Mouse (Mus musculus): ENCODE measurements around the gene Tfap2e. TPM values are rescaled to one million over a fixed set of nuclear protein-coding genes. Genes with fewer than 3 reads are reported as not detected.
A peak's percentile ranks its signal among the peaks of the same experiment; 100 is the strongest.

The Tfap2e gene
- not detected for total RNA-seq (2021)

DNA sequence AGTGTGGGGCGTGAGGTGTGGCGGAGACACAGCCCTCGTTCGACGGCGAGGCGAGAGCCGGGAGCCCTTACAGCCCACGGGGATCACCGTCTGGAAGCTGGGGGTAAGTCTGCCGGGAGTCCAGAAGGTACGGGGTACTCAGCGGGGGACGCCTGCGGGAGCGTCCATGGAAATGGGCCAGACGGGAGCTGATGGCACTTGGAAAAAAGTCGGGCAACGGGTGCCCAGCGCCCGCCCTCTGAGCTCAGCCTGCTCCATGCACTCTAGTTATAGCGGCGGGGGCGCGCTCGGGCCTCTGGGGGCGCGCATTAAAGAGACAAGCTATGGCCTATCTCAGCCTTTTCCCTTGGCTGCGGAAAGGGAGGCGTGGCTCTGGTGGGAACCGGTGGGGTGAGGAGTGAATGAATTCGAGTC lies at the start of gene Tfap2e:
Gene Tfap2e (minus strand): TSS at position 240 of the 414 bp plus-strand sequence.
- DNase-seq, result peak; percentile 48
- intact Hi-C loops (cut with DNase I), result no loop called here

DNA sequence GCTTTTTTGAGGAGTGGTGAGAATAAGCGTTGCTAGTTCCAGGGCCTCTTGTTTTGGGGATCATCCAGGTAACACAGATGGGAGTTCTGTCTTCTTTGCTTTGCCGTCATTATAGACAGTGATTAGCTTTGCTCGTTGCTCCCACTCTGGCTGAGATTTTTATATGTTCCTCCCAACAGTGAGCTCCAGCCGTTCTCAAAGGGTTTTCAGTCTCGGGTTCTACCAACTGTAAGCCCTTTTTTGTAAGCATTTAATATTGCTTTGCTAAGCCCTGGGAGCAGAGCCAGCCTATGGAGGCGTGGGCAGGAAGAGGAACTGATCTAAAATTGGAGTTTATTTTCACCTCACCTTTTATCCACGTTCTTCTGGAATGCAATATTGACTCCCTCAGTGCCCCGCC lies 47.0 kb upstream of the Tfap2e start:
- DNase-seq, result no peak
- intact Hi-C loops (cut with DNase I), result no loop called here

GRCm38 (mm10) chr4:126782512-126782911 lies 46.5 kb upstream of the Tfap2e start:
- no peak for DNase-seq
- intact Hi-C loops (cut with DNase I), result no loop called here

DNA sequence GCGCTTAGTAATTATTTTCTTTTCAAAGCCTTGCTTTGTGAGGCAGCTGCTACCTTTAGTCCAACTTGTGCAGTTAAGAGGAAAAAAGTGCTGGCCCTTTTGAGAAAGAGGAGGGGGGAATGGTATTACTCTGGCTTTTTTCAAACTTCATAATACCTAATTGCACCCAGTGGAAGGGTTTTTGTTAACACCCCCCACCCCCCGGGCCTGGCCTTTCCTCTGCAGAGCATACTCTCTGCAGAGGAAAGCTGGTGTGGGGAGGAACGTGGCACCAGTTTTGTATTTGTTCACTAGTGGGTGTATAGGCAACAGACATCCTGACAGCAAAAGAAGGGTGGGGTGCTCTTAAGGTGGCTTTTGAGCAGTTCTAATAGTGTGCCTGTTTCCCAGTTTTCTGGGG lies 45.8 kb upstream of the Tfap2e start:
- intact Hi-C loops (cut with DNase I), result no loop called here
- no peak for DNase-seq

GRCm38 (mm10) chr4:126779826-126780775 lies 44.1 kb upstream of the Tfap2e start:
- DNase-seq, result no peak
- intact Hi-C loops (cut with DNase I), result no loop called here

DNA sequence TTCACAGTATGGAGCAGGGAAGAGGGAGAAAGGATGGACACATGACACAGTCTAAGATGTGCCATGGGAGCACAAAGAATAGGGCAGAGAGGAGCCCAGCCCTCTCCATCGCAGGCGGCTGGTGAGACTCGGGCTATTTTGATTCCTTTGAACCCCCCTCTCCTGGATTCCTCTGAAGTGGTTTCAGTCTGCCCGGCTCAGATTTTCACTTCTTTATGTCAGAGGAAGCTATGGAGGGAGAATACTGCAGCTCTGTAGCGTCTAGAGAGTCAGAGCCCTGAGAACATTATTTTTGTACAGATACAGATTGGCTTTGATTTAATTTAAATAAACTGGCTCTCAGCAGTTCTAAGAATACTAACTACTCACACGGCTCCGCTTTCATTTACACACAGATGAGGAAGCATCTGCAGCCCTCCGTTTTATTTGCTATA lies 43.1 kb upstream of the Tfap2e start:
- intact Hi-C loops (cut with DNase I), result no loop called here
- DNase-seq, result no peak

GRCm38 (mm10) chr4:126775182-126775581 lies 39.1 kb upstream of the Tfap2e start:
- intact Hi-C loops (cut with DNase I), result no loop called here
- no peak for DNase-seq

DNA sequence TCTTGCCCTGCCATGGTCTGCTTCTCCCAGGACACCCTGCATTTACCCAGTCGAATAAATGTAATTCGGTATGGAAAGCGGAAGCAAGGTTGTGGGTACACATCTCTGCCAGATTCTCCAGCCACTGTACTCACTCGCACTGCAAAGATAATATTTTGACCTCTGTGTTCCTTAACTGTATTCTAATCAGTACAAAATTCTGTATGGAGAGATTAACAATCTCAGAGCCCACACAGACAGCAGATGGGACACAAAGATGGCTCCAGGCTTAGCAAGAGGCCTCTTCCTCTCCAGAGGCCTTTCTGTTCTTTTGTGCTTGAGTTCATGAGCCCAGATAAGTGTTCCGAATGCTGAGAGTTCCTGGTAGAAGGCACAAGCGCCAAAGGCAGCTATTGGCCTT lies 37.8 kb upstream of the Tfap2e start:
- no peak for DNase-seq
- intact Hi-C loops (cut with DNase I), result no loop called here

DNA sequence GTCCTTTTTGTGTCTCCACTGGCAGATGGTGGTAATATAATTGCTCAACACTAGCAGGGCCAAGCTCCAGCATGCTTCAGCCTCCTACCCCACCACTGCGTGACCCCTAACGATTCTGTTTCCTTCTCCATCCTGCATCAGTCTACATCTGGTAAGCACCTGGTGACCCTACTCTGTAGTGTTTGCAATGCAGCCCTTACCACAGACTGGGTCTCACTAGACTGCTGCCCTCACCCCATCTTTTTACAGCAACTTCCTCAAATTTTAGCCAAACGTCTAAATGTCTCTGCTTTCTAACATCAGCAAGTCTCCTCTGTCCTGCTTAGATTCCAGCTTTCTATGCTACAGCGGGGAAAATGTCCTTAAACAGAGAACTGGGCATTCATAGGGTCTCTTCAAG lies 34.8 kb upstream of the Tfap2e start:
- no peak for DNase-seq
- intact Hi-C loops (cut with DNase I), result no loop called here

DNA sequence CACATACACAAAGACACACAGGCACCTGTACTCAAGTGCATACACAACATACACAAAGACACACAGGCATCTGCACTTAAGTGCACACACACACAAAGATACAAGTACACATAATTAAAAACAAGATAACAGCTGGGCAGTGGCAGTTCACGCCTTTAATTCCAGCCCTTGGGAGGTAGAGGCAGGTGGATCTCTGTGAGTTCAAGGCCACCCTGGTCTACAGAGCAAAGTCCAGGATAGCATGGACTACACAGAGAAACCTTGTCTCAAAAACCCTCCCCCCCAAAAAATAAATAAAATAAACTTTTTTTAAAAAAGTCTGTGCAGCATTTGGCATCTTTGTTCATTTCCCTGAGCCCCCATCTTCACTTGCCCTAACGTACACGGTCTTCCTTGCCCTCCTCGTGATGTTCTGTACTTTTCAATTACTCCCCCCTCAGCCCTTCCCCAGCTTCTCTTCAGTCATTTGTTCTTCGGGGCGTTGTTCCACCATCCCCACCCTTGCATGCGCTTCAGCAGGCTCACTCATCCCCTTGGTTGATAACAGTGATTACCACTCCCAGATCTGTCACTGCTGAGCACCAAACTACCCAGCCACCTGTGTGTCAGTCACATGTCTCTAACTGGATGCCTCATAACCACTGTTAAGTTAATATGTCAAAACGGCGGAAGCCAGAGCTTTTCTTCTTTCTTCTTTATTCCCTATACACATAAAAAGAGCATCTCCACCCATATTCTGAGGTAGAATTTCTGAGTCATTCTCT lies 33.9 kb upstream of the Tfap2e start:
- intact Hi-C loops (cut with DNase I), result no loop called here
- no peak for DNase-seq

GRCm38 (mm10) chr4:126763483-126763882 lies 27.4 kb upstream of the Tfap2e start:
- intact Hi-C loops (cut with DNase I), result no loop called here

GRCm38 (mm10) chr4:126762586-126763359 lies 26.7 kb upstream of the Tfap2e start:
- intact Hi-C loops (cut with DNase I), result no loop called here
- DNase-seq, result no peak

More at GRCm38 (mm10) chr4:126763483-126763882, 27.4 kb upstream of the Tfap2e start:
- no peak for DNase-seq

DNA sequence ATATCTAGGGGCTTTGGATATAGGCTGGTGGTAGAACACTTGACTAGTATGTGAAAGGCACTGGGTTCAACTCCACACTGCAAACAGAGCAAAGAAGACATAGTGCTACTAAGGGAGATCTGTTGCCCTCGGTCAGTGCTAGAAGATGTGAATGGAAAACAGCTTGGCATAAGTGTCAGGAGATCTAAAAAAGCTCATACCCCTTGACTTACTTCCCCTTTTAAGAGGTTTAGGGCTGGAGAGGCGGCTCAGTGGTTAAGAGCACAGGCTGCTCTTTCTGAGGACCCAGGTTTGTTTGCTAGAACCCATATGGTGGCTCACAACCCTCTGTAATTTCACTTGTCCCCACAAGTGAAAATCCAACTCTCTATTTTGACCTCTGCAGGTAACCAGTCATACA lies 23.4 kb upstream of the Tfap2e start:
- no peak for DNase-seq
- intact Hi-C loops (cut with DNase I), result no loop called here

- intact Hi-C loops (cut with DNase I), result no loop called here
- no peak for DNase-seq
These were observed 22.3 kb upstream of the Tfap2e start for GRCm38 (mm10) chr4:126758299-126758698.

GRCm38 (mm10) chr4:126756766-126757165 lies 20.7 kb upstream of the Tfap2e start:
- peak; percentile 69 for DNase-seq
- intact Hi-C loops (cut with DNase I), result no loop called here

- intact Hi-C loops (cut with DNase I), result no loop called here
- DNase-seq, result no peak
These were observed 18.8 kb upstream of the Tfap2e start for GRCm38 (mm10) chr4:126754736-126755374.

DNA sequence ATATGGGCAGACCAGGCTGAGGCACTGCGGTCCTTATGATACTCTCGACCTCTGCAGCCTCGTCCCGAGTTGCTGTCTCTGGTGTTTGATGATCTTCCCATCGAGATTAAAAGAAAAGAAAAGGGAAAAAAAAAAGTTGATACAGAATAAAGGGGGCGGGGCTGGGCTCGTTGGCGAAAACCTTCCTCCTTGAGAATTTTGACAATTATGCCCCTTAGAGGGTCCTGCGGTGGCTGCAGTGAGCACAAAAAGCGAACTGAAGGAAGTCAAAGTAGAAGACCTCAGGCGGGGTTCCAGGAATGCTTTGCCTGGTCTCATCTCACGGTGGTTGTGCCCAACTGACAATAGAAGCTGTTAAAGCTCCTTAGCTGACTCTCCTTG lies 18.2 kb upstream of the Tfap2e start:
- no peak for DNase-seq
- intact Hi-C loops (cut with DNase I), result no loop called here

GRCm38 (mm10) chr4:126753268-126754230 lies 17.5 kb upstream of the Tfap2e start, which contains the start of the genes Ncdn and AU040320:
Gene Ncdn (minus strand): TSS chr4:126753438.
Gene AU040320 (plus strand): TSS chr4:126753544.
- intact Hi-C loops (cut with DNase I), result no loop called here
- peak; percentile 99 for DNase-seq

DNA sequence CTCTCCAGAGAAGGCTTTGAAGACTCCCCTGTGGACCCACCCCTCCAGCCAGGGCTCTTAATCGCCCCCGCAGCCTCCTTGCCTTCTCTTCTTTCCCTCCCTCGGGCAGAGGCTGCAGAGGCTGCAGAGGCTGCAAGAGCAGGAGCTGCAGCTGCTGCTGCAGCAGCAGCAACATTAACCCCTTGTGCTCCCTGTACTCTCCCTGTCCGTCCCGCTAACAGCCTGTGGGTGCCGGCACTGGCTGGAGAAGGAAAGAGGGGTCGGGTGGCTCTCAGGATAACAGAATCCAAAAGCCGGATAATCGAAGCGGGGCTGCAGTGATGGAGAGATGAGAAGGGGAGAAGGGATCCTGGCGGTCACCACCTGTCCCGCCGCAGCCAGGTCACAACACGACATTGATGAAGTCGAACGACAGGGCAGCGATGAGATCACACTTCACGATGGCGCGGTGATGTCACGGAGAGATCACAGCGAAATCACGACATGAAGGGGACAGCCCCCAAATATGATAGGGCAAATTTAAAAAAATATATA lies 16.6 kb upstream of the Tfap2e start:
- intact Hi-C loops (cut with DNase I), result no loop called here
- peak; percentile 31 for DNase-seq

Data from left cerebral cortex, postnatal 4 days (tissue).